In the genomic region with DNA sequence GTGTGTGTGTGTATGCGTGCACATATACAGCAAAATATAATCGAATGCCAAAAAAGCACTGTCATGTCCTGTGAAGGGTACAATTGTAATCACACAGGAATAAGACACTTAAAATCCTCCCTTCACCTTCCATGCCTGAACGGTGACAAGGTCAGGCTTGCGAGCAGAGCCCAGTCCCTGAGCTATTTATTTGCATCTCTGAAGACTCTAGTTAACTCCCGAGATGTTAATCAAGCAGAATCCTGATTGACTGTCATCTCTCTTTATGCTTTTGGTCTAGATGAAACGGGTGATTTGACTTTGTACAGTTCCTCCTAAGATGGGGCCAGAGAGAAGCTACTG, we compare ENCODE assay signal across 14 mouse cellular contexts. TPM values are rescaled to one million over a fixed set of nuclear protein-coding genes. Genes with fewer than 3 reads are reported as not detected.
DNase-seq lines count a peak whose midpoint lies in the region; ATAC-seq and TF ChIP-seq lines count a peak whose summit lies in the region.
"Had no signal": no experiment of that assay in that cellular context is flagged by ENCODE, and none has a peak within 500 bp of the region (broad histone marks: within the 10 kb centered on the region; RNA-seq: fewer than 3 reads in every experiment).

No protein-coding gene starts in this region.

- no peak for TF ChIP-seq CTCF in forebrain, postnatal 0 days (IDR thresholded peaks at IDR 0.05; ENCODE audit: low read depth)
- no peak for TF ChIP-seq CTCF in midbrain, postnatal 0 days (IDR thresholded peaks at IDR 0.05)

- H3K36me3 ChIP-seq in heart, embryonic 14.5 days (ENCODE audit: control insufficient read depth, insufficient read depth, low read length): no peaks in the 10 kb centered on the region
- no peaks in the 10 kb centered on the region for H3K36me3 ChIP-seq in heart, embryonic 11.5 days (ENCODE audit: control insufficient read depth, insufficient read depth, low read length)
- H3K36me3 ChIP-seq in lung, embryonic 16.5 days (ENCODE audit: control insufficient read depth, insufficient read depth, low read length): no peaks in the 10 kb centered on the region
- no peaks in the 10 kb centered on the region for H3K36me3 ChIP-seq in forebrain, postnatal 0 days (ENCODE audit: insufficient read depth)
- no peaks in the 10 kb centered on the region for H3K36me3 ChIP-seq in midbrain, postnatal 0 days (ENCODE audit: insufficient read depth, low read length)
- no peaks in the 10 kb centered on the region for H3K36me3 ChIP-seq in liver, embryonic 11.5 days (ENCODE audit: control insufficient read depth, insufficient read depth, low read length)

- WGBS in heart, embryonic 14.5 days: 54% methylated on average over 6 of the region's 6 CpGs
- WGBS in heart, embryonic 11.5 days (ENCODE audit: insufficient replicate concordance): 60% methylated on average over 6 of the region's 6 CpGs
- WGBS in lung, embryonic 16.5 days: 40% methylated on average over 6 of the region's 6 CpGs
- 49% methylated on average over 6 of the region's 6 CpGs for WGBS in forebrain, postnatal 0 days
- 44% methylated on average over 6 of the region's 6 CpGs for WGBS in midbrain, postnatal 0 days
- 61% methylated on average over 6 of the region's 6 CpGs for WGBS in liver, embryonic 11.5 days

- H3K4me2 ChIP-seq in heart, embryonic 14.5 days (ENCODE audit: low read length): peak overlapping the region; percentile 63
- no peak overlapping the region for H3K4me2 ChIP-seq in heart, embryonic 11.5 days
- peak overlapping the region; percentile 39 for H3K4me2 ChIP-seq in lung, embryonic 16.5 days (ENCODE audit: low read depth, low read length)
- peak overlapping the region; percentile 24; the same call in 1 of the 2 replicates for H3K4me2 ChIP-seq in forebrain, postnatal 0 days (ENCODE audit: low read depth)
- peak overlapping the region; percentile 48; the same call in 1 of the 2 replicates for H3K4me2 ChIP-seq in midbrain, postnatal 0 days (ENCODE audit: low read depth, low read length, poor library complexity, severe bottlenecking)
- H3K4me2 ChIP-seq in liver, embryonic 11.5 days: no peak overlapping the region

- no peak for ATAC-seq in heart, embryonic 14.5 days (ENCODE audit: insufficient number of reproducible peaks, insufficient read depth, low FRiP score, low read depth)
- ATAC-seq in heart, embryonic 11.5 days (replicated peaks; ENCODE audit: insufficient number of reproducible peaks, low FRiP score, low TSS enrichment): no peak
- no peak for ATAC-seq in lung, embryonic 16.5 days (ENCODE audit: low read depth)
- no peak; the same call in 1 of the 2 replicates for ATAC-seq in forebrain, postnatal 0 days
- ATAC-seq in midbrain, postnatal 0 days (ENCODE audit: low FRiP score): peak; percentile 60; the same call in 1 of the 2 replicates
- no peak for ATAC-seq in liver, embryonic 11.5 days (replicated peaks; ENCODE audit: low FRiP score)

- no peaks in the 10 kb centered on the region for H3K9me3 ChIP-seq in heart, embryonic 14.5 days (ENCODE audit: control insufficient read depth, low read length)
- no peaks in the 10 kb centered on the region for H3K9me3 ChIP-seq in heart, embryonic 11.5 days (replicated peaks; ENCODE audit: control insufficient read depth, low read length)
- no peaks in the 10 kb centered on the region for H3K9me3 ChIP-seq in lung, embryonic 16.5 days (ENCODE audit: control insufficient read depth, low read length)
- no peaks in the 10 kb centered on the region for H3K9me3 ChIP-seq in forebrain, postnatal 0 days (ENCODE audit: low read length)
- H3K9me3 ChIP-seq in midbrain, postnatal 0 days (ENCODE audit: low read length): no peaks in the 10 kb centered on the region
- no peaks in the 10 kb centered on the region for H3K9me3 ChIP-seq in liver, embryonic 11.5 days (ENCODE audit: control insufficient read depth, low read length)

- no peak overlapping the region for H3K4me3 ChIP-seq in heart, embryonic 14.5 days (ENCODE audit: control insufficient read depth in 1 of 2, insufficient read depth in 1 of 2, low read depth in 1 of 2, low read length in 2 of 2)
- no peak overlapping the region for H3K4me3 ChIP-seq in heart, embryonic 11.5 days (ENCODE audit: low read depth, low read length)
- H3K4me3 ChIP-seq in lung, embryonic 16.5 days (ENCODE audit: low read length): no peak overlapping the region; the same call in 1 of the 2 replicates
- H3K4me3 ChIP-seq in forebrain, postnatal 0 days (ENCODE audit: low read depth, low read length): no peak overlapping the region
- no peak overlapping the region for H3K4me3 ChIP-seq in midbrain, postnatal 0 days (ENCODE audit: low read depth, low read length)
- H3K4me3 ChIP-seq in liver, embryonic 11.5 days (ENCODE audit: low read depth, low read length): no peak overlapping the region

- no peak overlapping the region for H3K9ac ChIP-seq in heart, embryonic 14.5 days (ENCODE audit: low read length)
- no peak overlapping the region for H3K9ac ChIP-seq in heart, embryonic 11.5 days (ENCODE audit: low read depth, low read length)
- H3K9ac ChIP-seq in lung, embryonic 16.5 days (ENCODE audit: low read length): no peak overlapping the region
- H3K9ac ChIP-seq in forebrain, postnatal 0 days: no peak overlapping the region
- H3K9ac ChIP-seq in midbrain, postnatal 0 days (replicated peaks; ENCODE audit: low read length, poor library complexity, severe bottlenecking): no peak overlapping the region
- no peak overlapping the region for H3K9ac ChIP-seq in liver, embryonic 11.5 days (ENCODE audit: low read depth, low read length)

- DNase-seq in lung, adult 18-20 months: no peak
- no peak for DNase-seq in forebrain, postnatal 0 days
- DNase-seq in midbrain, postnatal 0 days (ENCODE audit: low spot score): peak; percentile 22
- no peak for DNase-seq in adrenal gland, adult 18-20 months (ENCODE audit: low spot score in 2 of 2)
- DNase-seq in liver, embryonic 11.5 days (ENCODE audit: low spot score): no peak
- DNase-seq: adrenal gland, postnatal 36 days; kidney, adult 18-20 months had no signal

- H3K4me1 ChIP-seq in heart, embryonic 14.5 days (ENCODE audit: control insufficient read depth in 2 of 2, insufficient read depth in 2 of 2, low read length in 2 of 2): peaks cover 12 to 20% of the 10 kb centered on the region in 2 experiments
- peaks cover 13% of the 10 kb centered on the region for H3K4me1 ChIP-seq in heart, embryonic 11.5 days (ENCODE audit: control insufficient read depth, insufficient read depth, low read length)
- H3K4me1 ChIP-seq in lung, embryonic 16.5 days (replicated peaks; ENCODE audit: control insufficient read depth, insufficient read depth, low read length): 0 out of 2 replicates have a peak, but pooled peaks cover 3% of the 10 kb centered on the region
- 0 out of 2 replicates have a peak, but pooled peaks cover 3% of the 10 kb centered on the region for H3K4me1 ChIP-seq in forebrain, postnatal 0 days (ENCODE audit: insufficient read depth)
- no peaks in the 10 kb centered on the region for H3K4me1 ChIP-seq in midbrain, postnatal 0 days (ENCODE audit: insufficient read depth, low read length)
- no peaks in the 10 kb centered on the region for H3K4me1 ChIP-seq in liver, embryonic 11.5 days (replicated peaks; ENCODE audit: control insufficient read depth, insufficient read depth, low read length)

- no peak overlapping the region for H3K27ac ChIP-seq in heart, embryonic 14.5 days (replicated peaks in 1 of 2; ENCODE audit: control insufficient read depth in 1 of 2, insufficient read depth in 1 of 2, low read depth in 2 of 2, low read length in 2 of 2)
- no peak overlapping the region for H3K27ac ChIP-seq in heart, embryonic 11.5 days (ENCODE audit: low read depth, low read length)
- H3K27ac ChIP-seq in lung, embryonic 16.5 days (ENCODE audit: low read length): no peak overlapping the region
- peak overlapping the region; percentile 72; the same call in 1 of the 2 replicates for H3K27ac ChIP-seq in forebrain, postnatal 0 days (ENCODE audit: low read depth, low read length)
- no peak overlapping the region for H3K27ac ChIP-seq in midbrain, postnatal 0 days (ENCODE audit: low read depth, low read length)
- no peak overlapping the region for H3K27ac ChIP-seq in liver, embryonic 11.5 days (ENCODE audit: low read depth, low read length)

- H3K27me3 ChIP-seq in heart, embryonic 14.5 days (ENCODE audit: control insufficient read depth, insufficient read depth, low read length): no peaks in the 10 kb centered on the region
- H3K27me3 ChIP-seq in heart, embryonic 11.5 days (ENCODE audit: control insufficient read depth, insufficient read depth, low read length): no peaks in the 10 kb centered on the region
- H3K27me3 ChIP-seq in lung, embryonic 16.5 days (ENCODE audit: control insufficient read depth, insufficient read depth, low read depth, low read length): no peaks in the 10 kb centered on the region
- H3K27me3 ChIP-seq in forebrain, postnatal 0 days (ENCODE audit: insufficient read depth, low read length): no peaks in the 10 kb centered on the region
- H3K27me3 ChIP-seq in midbrain, postnatal 0 days (ENCODE audit: insufficient read depth, low read length): no peaks in the 10 kb centered on the region
- no peaks in the 10 kb centered on the region for H3K27me3 ChIP-seq in liver, embryonic 11.5 days (replicated peaks; ENCODE audit: control insufficient read depth, insufficient read depth, low read length)

RNA-seq across cellular contexts. Expression of a gene that starts 43.7 kb away (rescaled TPM):
- not detected in 2 replicates for polyA plus RNA-seq in heart, embryonic 14.5 days (2014; fragmentation: Nextera tagmentation; extraction: Ambion mirVana)
- not detected in 2 replicates for polyA plus RNA-seq in heart, embryonic 11.5 days (2014; fragmentation: Nextera tagmentation; extraction: Ambion mirVana)
- 0.14 TPM in 1 of 2 replicates, not detected in the other for polyA plus RNA-seq in lung, embryonic 16.5 days (2015; fragmentation: Nextera tagmentation; extraction: Ambion mirVana)
- total RNA-seq in forebrain, postnatal 0 days (2014; rRNA removed): 0.23 and 0.86 TPM in 2 replicates
- polyA plus RNA-seq in forebrain, postnatal 0 days (2015; fragmentation: Nextera tagmentation; extraction: Ambion mirVana): not detected in 2 replicates
- total RNA-seq in midbrain, postnatal 0 days (2014; rRNA removed): not detected in 2 replicates
- polyA plus RNA-seq in midbrain, postnatal 0 days (2015; fragmentation: Nextera tagmentation; extraction: Ambion mirVana): not detected in 2 replicates
- not detected for total RNA-seq in adrenal gland, adult 18-20 months (2021)
- not detected in 2 replicates for polyA plus RNA-seq in liver, embryonic 11.5 days (2014; fragmentation: Nextera tagmentation; extraction: Ambion mirVana)
- total RNA-seq: adrenal gland, postnatal 36 days; megakaryocyte-erythroid progenitor cell, adult 5-6 weeks had no signal
- polyA plus RNA-seq: limb, embryonic 14.5 days had no signal

RNA-seq across cellular contexts. Expression of a gene that starts 46.2 kb away (rescaled TPM):
- polyA plus RNA-seq in heart, embryonic 14.5 days (2014; fragmentation: Nextera tagmentation; extraction: Ambion mirVana): not detected in 2 replicates
- polyA plus RNA-seq in heart, embryonic 11.5 days (2014; fragmentation: Nextera tagmentation; extraction: Ambion mirVana): not detected in 2 replicates
- not detected in 2 replicates for polyA plus RNA-seq in lung, embryonic 16.5 days (2015; fragmentation: Nextera tagmentation; extraction: Ambion mirVana)
- 0.54 TPM in 1 of 2 replicates, not detected in the other for total RNA-seq in forebrain, postnatal 0 days (2014; rRNA removed)
- 0.17 TPM in 1 of 2 replicates, not detected in the other for polyA plus RNA-seq in forebrain, postnatal 0 days (2015; fragmentation: Nextera tagmentation; extraction: Ambion mirVana)
- total RNA-seq in midbrain, postnatal 0 days (2014; rRNA removed): not detected in 2 replicates
- polyA plus RNA-seq in midbrain, postnatal 0 days (2015; fragmentation: Nextera tagmentation; extraction: Ambion mirVana): 0.17 TPM in 1 of 2 replicates, not detected in the other
- under 1 TPM in 1 of 2 experiments, not detected in 1; 0.45 TPM for total RNA-seq in adrenal gland, adult 18-20 months (2021)
- polyA plus RNA-seq in liver, embryonic 11.5 days (2014; fragmentation: Nextera tagmentation; extraction: Ambion mirVana): not detected in 2 replicates
- total RNA-seq: adrenal gland, postnatal 36 days; layer of hippocampus, postnatal 10 days; megakaryocyte-erythroid progenitor cell, adult 5-6 weeks had no signal
- polyA plus RNA-seq: cerebellum, adult 2 months; limb, embryonic 14.5 days had no signal

Comparison
In these comparisons a context has a peak if more than half of its experiments do, and no peak if none do; other contexts are left out.
1. H3K4me2 ChIP-seq: peak in heart, embryonic 14.5 days (single experiment), lung, embryonic 16.5 days (single experiment), forebrain, postnatal 0 days (single experiment) and midbrain, postnatal 0 days (single experiment); none in heart, embryonic 11.5 days (single experiment) and liver, embryonic 11.5 days (single experiment).